Mouse (Mus musculus) brain, embryonic 18.5 days (tissue): Measurements from ENCODE around the gene Gm42669.

Experiments
- DNase-seq: peaks from one replicate; pipeline ENCODE4 v3.0.0-alpha.2; 2012; ENCODE audit warnings: low read depth, low spot score

Gene Gm42669

GRCm38 (mm10) chr5:107507321-107507720, at the start of gene Gm42669:
TSS of gene Gm42669 (plus strand) at chr5:107507621.
- no peak for DNase-seq

DNA sequence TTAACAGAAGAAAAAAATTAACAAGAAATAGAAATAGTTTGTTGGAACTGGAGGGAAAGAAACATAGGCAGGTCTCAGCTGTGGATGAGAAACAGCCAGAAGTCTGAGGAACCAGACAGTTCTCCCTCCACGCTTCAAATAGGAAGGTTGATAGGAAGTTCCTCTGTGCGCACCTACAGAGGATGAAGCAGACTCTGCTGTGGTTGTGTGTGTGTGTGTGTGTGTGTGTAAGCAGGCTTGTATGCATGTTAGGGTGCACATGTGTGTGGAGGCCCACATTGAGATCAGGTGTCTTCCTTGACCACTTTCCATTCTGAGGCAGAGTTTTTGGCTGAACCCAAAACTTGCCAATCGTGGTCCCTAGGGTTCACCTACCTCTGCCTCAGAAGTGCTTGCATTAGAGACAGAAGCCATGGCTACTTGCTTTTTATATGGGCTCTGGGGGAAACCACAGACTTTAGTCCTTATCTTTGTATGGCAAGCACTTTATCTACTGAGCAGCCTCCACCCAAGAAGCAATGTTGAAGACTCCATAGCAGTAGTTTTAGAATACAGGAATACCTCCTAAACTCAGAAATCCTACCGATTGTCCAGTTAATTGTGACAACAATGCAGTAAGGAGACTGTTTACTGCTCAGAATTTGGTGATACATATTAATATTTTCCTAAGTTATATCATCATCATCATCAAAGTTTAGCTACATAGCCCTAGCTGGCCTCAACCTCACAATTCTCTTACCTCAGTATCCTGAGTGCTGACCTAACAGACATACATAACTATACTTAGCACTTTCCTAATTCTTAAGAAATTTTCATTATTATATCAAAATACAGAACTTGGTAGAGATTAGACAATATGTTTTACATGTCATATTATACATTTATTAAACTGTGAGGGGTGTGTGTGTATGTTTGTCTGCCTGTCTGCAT, 45.0 kb upstream of the Gm42669 start:
- no peak for DNase-seq

DNA sequence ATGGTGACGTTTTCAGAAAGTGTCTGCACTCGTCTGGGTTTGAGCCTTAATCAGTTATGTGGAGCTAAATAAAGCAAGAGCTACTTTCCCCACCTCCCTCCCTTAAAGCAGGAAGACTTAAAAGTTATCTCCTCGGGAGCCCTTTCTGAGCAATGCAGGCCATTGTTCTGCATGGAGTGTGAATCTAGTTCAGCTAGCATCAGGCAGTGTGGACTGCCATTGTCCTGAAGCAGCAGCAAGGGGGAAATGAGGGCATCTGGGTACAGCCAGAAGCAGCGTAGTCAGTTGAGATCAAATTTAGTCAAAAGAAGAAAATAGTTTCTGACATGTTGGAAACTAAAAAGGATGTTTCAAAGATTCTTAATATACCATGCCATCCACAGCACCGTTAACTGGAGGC, 40.9 kb upstream of the Gm42669 start:
- DNase-seq, result no peak

DNA sequence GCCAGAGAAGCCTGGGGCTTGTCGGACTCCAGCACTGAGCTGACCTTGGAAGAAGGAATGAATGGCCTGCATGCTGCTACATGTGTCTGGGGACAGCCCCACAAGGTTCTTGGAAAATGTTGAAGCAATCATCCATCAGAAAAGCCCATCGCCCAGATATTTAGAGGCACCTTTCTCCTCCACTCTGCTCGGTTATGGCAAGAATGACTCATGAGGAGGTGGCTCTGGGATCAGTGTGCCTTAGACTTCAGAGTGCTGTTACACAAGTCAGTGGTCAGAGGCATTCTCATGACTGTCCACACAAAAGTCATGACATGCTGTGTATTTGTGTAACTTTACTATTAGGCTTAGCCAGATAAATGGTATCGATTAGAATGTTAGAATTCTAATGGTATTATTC, 40.3 kb upstream of the Gm42669 start:
- no peak for DNase-seq

GRCm38 (mm10) chr5:107470600-107471329, 36.7 kb upstream of the Gm42669 start:
- no peak for DNase-seq

- no peak for DNase-seq
Observed at GRCm38 (mm10) chr5:107480194-107480593, 27.2 kb upstream of the Gm42669 start.

GRCm38 (mm10) chr5:107488996-107489395, 18.4 kb upstream of the Gm42669 start:
- no peak for DNase-seq

DNA sequence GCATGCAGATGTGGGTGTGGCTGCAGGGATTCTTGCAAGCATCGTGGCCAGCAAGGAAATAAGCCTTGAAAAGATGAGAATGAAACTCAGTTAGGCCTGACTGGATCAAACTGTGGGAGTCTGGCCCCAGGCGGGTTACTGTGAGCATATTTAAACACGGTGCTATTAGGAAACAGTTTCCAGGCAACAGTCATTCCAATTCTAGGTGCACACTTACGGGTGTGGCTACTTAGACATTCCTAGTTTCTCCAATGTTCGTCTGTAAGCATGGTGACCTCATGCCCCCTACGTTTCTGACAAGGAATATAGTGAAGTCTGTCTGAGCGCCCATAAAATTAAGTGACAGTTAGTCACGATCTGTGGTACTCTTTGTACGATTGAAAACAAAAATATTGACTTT, 16.4 kb upstream of the Gm42669 start:
- DNase-seq, result no peak

- DNase-seq, result no peak
Observed at GRCm38 (mm10) chr5:107492471-107492870, 14.9 kb upstream of the Gm42669 start.

DNA sequence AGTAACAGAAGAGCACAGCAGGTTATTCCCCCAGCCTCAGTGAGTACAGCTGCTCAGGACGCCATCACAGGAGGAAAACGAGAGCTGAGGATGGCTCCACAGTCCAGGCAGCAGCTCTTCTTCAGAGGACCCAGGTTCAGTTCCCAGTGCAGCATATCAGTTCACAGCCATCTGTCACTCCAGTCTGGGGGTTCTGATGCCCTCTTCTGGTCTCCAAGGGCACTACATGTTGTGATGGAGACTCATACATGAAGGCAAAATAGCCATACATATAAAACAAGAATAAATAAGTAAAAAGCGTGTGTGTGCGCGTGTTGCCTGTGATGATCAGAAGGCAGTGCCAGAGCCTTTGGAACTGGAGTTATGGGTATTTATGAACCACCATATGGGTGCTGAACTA, 12.7 kb upstream of the Gm42669 start:
- DNase-seq, result no peak

GRCm38 (mm10) chr5:107496047-107496446, 11.4 kb upstream of the Gm42669 start:
- no peak for DNase-seq

DNA sequence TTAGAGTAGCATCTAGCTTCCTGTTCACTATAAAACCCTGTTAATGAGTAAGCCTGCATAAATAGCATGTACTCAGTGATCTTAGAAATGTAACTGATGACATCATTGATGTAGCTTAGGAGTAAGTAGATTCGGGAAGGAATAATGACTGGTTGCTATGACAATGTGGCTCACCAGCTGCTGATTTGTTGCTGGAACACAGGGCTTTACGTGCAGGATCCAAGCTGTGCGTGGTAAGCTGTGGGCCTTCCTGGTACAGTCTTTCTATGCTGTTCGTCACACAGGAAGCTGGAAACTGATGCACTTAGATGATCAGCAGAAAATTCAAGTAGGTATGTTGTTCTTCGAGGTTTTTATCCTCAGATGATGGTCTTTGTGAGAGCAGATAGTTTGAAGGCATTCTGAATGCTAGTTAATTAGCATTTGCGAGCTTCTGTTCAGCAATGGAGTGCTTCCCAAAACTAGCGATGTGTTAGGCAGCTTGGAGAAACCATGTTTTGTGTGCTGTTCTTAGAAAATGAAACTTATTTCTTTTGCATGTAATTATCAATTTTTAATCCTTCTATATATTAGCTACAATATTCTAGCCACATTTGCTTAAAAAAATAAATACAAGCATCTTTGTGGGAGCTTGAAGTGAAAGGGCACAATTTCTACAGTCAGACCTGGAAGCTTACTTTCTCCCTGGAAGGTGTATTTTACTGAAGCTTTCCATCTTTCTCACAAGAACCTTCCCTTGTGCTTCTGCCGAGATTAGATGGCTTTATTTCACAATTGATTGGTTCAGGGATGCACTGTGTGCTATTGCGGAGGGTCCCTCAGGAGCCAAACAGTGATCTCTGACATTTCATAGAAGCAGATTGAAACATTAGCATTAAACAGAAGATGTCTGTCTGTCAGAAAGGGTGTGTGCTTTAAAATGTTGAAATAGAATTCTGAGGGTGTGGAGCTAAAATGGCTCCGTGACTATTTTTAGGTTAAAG, 9.6 kb upstream of the Gm42669 start:
- peak; percentile 87 for DNase-seq

GRCm38 (mm10) chr5:107498806-107499310, 8.6 kb upstream of the Gm42669 start:
- DNase-seq, result no peak

DNA sequence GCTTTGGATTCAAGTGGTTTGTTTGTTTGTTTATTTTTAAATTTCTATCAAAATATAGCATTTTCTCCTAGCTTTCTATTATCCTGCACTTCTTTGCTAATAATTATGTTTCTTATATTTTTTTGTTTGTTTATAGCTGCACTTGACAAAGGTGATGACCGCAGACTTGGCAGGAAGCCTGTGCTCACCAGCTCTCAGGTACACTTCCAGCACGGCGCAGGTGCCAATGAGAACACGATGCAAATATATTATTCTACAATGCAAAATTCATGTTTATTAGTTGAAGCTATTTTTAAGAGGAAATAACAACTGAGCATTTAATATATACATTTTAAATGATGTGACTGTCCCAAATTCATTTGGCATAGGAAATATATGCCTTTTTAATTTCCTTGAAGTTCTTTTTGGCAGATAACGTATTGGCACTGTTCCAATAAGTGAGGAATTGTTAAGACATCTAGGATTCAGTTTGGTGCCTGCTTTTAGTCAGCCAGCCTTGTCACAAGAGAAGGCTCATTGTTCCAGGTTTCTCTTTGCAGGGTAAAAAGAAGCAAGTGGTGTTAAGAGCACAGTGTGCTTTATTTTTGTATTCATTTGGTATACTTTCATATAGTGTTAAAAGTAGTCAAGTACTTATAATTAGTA, 7.4 kb upstream of the Gm42669 start:
- no peak for DNase-seq

GRCm38 (mm10) chr5:107500741-107501140, 6.7 kb upstream of the Gm42669 start:
- DNase-seq, result no peak

- DNase-seq, result no peak
Observed at GRCm38 (mm10) chr5:107510503-107510902, 3.1 kb downstream of the Gm42669 start.

- DNase-seq, result no peak
Observed at GRCm38 (mm10) chr5:107511326-107511725, 3.9 kb downstream of the Gm42669 start.

DNA sequence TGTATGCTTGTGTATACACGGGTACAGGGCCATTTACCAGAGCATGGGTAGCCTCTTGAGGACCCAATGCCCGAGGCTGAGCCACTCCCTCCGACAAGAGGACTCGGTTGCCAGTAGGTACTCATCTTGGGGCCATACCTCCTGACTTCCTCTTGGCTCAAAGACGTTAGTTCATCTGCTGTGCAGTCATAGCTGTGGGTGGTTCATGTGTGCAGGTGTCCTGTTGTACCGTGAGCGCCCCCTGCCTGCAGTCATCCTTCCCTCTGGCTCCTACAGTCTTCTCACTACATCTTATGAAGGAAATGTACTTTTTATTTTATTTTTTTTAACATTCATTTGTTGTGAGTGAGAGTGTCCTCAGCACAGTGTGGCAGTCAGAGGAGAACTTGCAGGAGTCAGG, 6.2 kb downstream of the Gm42669 start:
- DNase-seq, result no peak

DNA sequence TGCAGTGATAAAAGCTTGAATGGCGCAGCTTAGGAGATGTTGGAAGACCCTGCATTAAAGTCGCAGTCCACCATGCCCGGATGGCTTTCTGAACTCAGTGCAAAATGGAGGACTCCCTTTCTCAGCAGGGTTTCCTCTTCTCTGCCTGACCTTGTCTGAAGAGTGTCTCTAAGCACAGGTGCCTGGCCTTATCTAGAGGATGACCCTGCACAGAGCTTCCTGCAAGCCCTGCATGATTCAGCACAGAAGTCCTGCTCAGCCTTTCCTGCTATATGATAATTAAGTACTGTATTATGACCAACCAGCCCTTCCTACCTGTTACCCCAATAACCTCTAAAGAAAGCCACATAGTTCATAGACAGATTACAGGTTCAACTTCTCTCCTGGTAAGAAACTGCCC, 8.0 kb downstream of the Gm42669 start:
- DNase-seq, result no peak

DNA sequence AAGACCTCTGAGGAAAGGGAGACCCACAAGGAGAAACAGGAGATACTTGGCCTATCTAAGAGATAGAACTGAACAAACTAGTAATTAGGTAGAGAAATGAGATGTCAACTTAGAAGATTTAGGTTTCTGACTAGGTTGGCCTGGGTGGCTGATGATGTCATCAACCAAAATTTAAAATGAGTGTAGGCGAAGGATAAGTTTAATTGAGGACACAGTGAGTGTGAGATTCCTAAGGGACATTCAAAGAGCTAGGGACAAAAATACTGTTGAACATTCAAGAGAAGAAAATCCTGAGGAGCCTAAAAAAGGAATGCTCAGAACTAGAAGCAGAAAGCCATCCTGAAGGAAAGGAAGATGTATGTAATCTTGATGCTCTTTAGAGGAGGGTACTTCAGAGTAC, 8.7 kb downstream of the Gm42669 start:
- DNase-seq, result no peak

DNA sequence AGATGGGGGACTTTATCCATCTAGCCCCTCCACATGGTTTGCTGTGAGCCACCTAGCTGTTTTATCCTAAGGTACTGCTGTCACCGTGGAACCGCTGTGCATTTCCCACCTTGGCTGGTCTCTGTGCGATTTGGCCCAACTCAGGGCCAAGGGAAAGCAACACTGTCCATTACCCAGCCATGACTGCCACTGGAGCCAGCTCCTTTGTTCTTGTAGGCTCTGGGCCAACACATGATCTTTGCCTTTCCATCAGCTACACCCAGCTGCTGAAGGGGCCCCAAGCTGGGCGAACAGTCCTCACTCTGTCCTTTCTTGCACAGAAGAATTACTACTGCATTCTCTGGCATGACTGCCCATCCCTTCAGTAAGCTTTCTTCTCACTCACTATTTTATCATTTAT, 11.2 kb downstream of the Gm42669 start:
- no peak for DNase-seq
